Mouse (Mus musculus): ENCODE results near the gene Ptov1.

DNA sequence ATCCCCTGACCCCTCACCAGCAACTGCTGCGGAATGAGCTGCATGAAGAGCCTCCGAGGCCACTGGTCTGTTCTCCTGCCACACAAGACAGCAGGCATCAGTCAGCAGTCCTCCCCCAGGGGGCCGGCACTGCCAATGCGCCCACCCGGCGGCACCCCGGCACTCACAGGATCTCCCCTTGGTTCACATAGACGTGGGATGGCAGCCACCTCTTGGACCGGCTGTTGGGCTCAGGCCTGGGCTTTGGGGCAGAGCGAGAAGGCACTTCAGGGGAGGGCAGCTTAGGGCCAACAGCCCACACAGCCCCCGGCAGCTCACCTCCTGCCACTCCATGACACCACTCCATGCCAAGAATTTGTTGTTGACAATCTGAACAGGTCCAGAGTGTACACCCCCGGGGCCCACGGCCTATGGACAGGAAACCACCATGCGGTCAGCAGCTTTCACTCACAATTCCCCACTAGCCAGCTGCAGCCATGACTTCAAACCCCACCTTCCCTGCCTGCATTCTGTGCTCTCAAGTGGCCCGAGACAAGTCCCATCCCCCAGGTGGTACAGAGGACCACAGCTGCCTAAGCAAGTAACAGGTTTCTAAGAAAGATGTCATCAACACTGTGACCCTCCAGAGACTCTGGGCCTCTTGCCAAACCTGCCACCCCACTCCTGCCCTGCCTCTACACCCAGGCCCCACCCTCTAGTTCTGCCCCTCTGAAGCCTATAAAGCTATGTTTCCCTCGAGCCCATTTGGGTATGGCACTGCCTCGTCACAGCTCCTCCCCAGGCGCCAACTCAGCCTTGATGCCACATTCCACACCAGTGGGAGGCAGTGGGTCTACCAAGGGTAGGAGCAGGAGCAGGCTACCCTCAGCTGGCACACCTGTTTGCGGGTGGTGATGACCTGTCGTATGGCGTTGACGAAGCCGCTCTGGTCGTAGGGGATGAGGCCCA is 4.7 kb downstream of the Ptov1 start:
- TF ChIP-seq POLR2A (IDR thresholded peaks at IDR 0.05; ENCODE audit: control insufficient read depth, low read depth, low read length) (no peak), CTCF (IDR thresholded peaks at IDR 0.05; ENCODE audit: control insufficient read depth, insufficient read depth, insufficient replicate concordance, low read depth, low read length) (no peak)
